Mouse (Mus musculus): ENCODE data around the gene Fgfr2. TPM values are rescaled to one million over a fixed set of nuclear protein-coding genes. Genes with fewer than 3 reads are reported as not detected.

Fgfr2 gene
- polyA plus RNA-seq, 1 experiment: 14.7 TPM

GRCm38 (mm10) chr7:133124701-133125485 is 1.7 kb upstream of the Fgfr2 start:
- Histone ChIP-seq H3K27me3 (ENCODE audit: control insufficient read depth, insufficient read depth, low read length) (no peaks in the 10 kb centered on the region), H3K36me3 (ENCODE audit: control insufficient read depth, insufficient read depth, low read length) (no peaks in the 10 kb centered on the region), H3K4me1 (ENCODE audit: control insufficient read depth, insufficient read depth, insufficient read length, low read length) (peaks cover 6% of the 10 kb centered on the region), H3K4me3 (ENCODE audit: low read depth, low read length) (peak overlapping the region; percentile 96), H3K27ac (ENCODE audit: insufficient read depth, low read depth, low read length) (peak overlapping the region; percentile 95)
- TF ChIP-seq POLR2A (IDR thresholded peaks at IDR 0.05; ENCODE audit: low read depth, low read length) (no peak), CTCF (IDR thresholded peaks at IDR 0.05; ENCODE audit: extremely low read depth, insufficient read length, insufficient replicate concordance, low read depth, low read length) (no peak)
- WGBS: 27% methylated on average over 34 of the region's 34 CpGs

- Histone ChIP-seq H3K4me3 (ENCODE audit: low read depth, low read length) (peak within 1 kb of the TSS; percentile 100), H3K36me3 (ENCODE audit: control insufficient read depth, insufficient read depth, low read length) (no peaks in the 10 kb centered on the region), H3K27ac (ENCODE audit: insufficient read depth, low read depth, low read length) (peak within 1 kb of the TSS; percentile 95), H3K4me1 (ENCODE audit: control insufficient read depth, insufficient read depth, insufficient read length, low read length) (peaks cover 6% of the 10 kb centered on the region), H3K27me3 (ENCODE audit: control insufficient read depth, insufficient read depth, low read length) (no peaks in the 10 kb centered on the region)
- TF ChIP-seq CTCF (IDR thresholded peaks at IDR 0.05; ENCODE audit: extremely low read depth, insufficient read length, insufficient replicate concordance, low read depth, low read length): peak; percentile 36
- no peak for TF ChIP-seq POLR2A (IDR thresholded peaks at IDR 0.05; ENCODE audit: low read depth, low read length)
- WGBS: 1% methylated on average over 59 of the region's 59 CpGs
Measured at GRCm38 (mm10) chr7:133123999-133124700, 1.0 kb upstream of the Fgfr2 start, which contains the start of gene Ctbp2. TSS of gene Ctbp2 (minus strand) at chr7:133124354.

GRCm38 (mm10) chr7:133122379-133123243 is 539 bp downstream of the Fgfr2 start:
- TF ChIP-seq POLR2A (IDR thresholded peaks at IDR 0.05; ENCODE audit: low read depth, low read length) (no peak; the same call in none of the 2 replicates), CTCF (IDR thresholded peaks at IDR 0.05; ENCODE audit: extremely low read depth, insufficient read length, insufficient replicate concordance, low read depth, low read length) (no peak)
- H3K4me1 ChIP-seq (ENCODE audit: control insufficient read depth, insufficient read depth, insufficient read length, low read length): peaks cover 6% of the 10 kb centered on the region

GRCm38 (mm10) chr7:133121661-133122378 is 1.3 kb downstream of the Fgfr2 start:
- under 1% methylated on average over 94 of the region's 94 CpGs for WGBS
- no peak for TF ChIP-seq CTCF (IDR thresholded peaks at IDR 0.05; ENCODE audit: extremely low read depth, insufficient read length, insufficient replicate concordance, low read depth, low read length)
- no peak for TF ChIP-seq POLR2A (IDR thresholded peaks at IDR 0.05; ENCODE audit: low read depth, low read length)
- H3K27ac ChIP-seq (ENCODE audit: insufficient read depth, low read depth, low read length): peak overlapping the region; percentile 47

More at GRCm38 (mm10) chr7:133122379-133123243, 539 bp downstream of the Fgfr2 start:
- Histone ChIP-seq H3K36me3 (ENCODE audit: control insufficient read depth, insufficient read depth, low read length) (no peaks in the 10 kb centered on the region), H3K4me3 (ENCODE audit: low read depth, low read length) (peak overlapping the region; percentile 100), H3K27me3 (ENCODE audit: control insufficient read depth, insufficient read depth, low read length) (no peaks in the 10 kb centered on the region), H3K27ac (ENCODE audit: insufficient read depth, low read depth, low read length) (peak overlapping the region; percentile 86)
- 1% methylated on average over 75 of the region's 102 CpGs for WGBS

GRCm38 (mm10) chr7:133121080-133121607 is 2.0 kb downstream of the Fgfr2 start:
- H3K4me3 ChIP-seq (ENCODE audit: low read depth, low read length): peak overlapping the region; percentile 100
- WGBS: 11% methylated on average over 14 of the region's 14 CpGs
- TF ChIP-seq CTCF (IDR thresholded peaks at IDR 0.05; ENCODE audit: extremely low read depth, insufficient read length, insufficient replicate concordance, low read depth, low read length): no peak
- TF ChIP-seq POLR2A (IDR thresholded peaks at IDR 0.05; ENCODE audit: low read depth, low read length): no peak
- H3K27me3 ChIP-seq (ENCODE audit: control insufficient read depth, insufficient read depth, low read length): no peaks in the 10 kb centered on the region
- H3K27ac ChIP-seq (ENCODE audit: insufficient read depth, low read depth, low read length): peak overlapping the region; percentile 47; the same call in 1 of the 2 replicates
- H3K36me3 ChIP-seq (ENCODE audit: control insufficient read depth, insufficient read depth, low read length): no peaks in the 10 kb centered on the region
- peaks cover 6% of the 10 kb centered on the region for H3K4me1 ChIP-seq (ENCODE audit: control insufficient read depth, insufficient read depth, insufficient read length, low read length)

More at GRCm38 (mm10) chr7:133121661-133122378, 1.3 kb downstream of the Fgfr2 start:
- peaks cover 6% of the 10 kb centered on the region for H3K4me1 ChIP-seq (ENCODE audit: control insufficient read depth, insufficient read depth, insufficient read length, low read length)
- no peaks in the 10 kb centered on the region for H3K27me3 ChIP-seq (ENCODE audit: control insufficient read depth, insufficient read depth, low read length)
- peak overlapping the region; percentile 100 for H3K4me3 ChIP-seq (ENCODE audit: low read depth, low read length)
- H3K36me3 ChIP-seq (ENCODE audit: control insufficient read depth, insufficient read depth, low read length): no peaks in the 10 kb centered on the region

- Histone ChIP-seq H3K4me3 (ENCODE audit: low read depth, low read length) (peak overlapping the region; percentile 7; the same call in 1 of the 2 replicates), H3K4me1 (ENCODE audit: control insufficient read depth, insufficient read depth, insufficient read length, low read length) (peaks cover 6% of the 10 kb centered on the region), H3K27ac (ENCODE audit: insufficient read depth, low read depth, low read length) (no peak overlapping the region), H3K27me3 (ENCODE audit: control insufficient read depth, insufficient read depth, low read length) (no peaks in the 10 kb centered on the region), H3K36me3 (ENCODE audit: control insufficient read depth, insufficient read depth, low read length) (no peaks in the 10 kb centered on the region)
- 31% methylated on average over 15 of the region's 15 CpGs for WGBS
- TF ChIP-seq POLR2A (IDR thresholded peaks at IDR 0.05; ENCODE audit: low read depth, low read length): no peak
- no peak for TF ChIP-seq CTCF (IDR thresholded peaks at IDR 0.05; ENCODE audit: extremely low read depth, insufficient read length, insufficient replicate concordance, low read depth, low read length)
Measured at GRCm38 (mm10) chr7:133120221-133120751, 2.9 kb downstream of the Fgfr2 start.

Measured in small intestine, adult 2 months (tissue).